Mouse (Mus musculus): ENCODE data around the gene P2ry12. TPM values are rescaled to one million over a fixed set of nuclear protein-coding genes. Genes with fewer than 3 reads are reported as not detected.

The P2ry12 gene
- 30.9 TPM for polyA plus RNA-seq (2015; fragmentation: Illumina TruSeq; extraction: RNeasy Lipid Tissue Mini Kit (QIAGEN cat#74804); ENCODE audit: insufficient read depth, low replicate concordance)

DNA sequence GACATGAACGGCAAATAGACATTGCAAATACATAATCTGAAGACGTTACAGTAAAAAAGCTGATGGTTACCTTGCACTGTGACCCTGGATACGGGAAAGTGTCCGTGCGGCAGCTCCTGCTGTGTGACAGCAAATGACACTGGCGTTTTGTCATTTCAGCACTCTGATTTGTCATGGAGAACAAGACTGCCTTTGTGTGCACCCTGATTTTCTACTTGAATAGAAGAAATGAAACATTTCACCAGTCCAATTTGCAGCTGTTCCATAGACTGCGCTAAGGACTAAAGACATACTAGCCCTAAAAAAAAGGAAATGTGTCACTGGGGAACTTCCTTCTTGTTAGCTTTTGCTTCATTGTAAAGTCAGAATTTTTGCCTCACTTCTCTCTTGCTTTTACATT lies at the start of gene P2ry12:
Gene P2ry12 (minus strand): TSS at position 168 of the 400 bp plus-strand sequence.

DNA sequence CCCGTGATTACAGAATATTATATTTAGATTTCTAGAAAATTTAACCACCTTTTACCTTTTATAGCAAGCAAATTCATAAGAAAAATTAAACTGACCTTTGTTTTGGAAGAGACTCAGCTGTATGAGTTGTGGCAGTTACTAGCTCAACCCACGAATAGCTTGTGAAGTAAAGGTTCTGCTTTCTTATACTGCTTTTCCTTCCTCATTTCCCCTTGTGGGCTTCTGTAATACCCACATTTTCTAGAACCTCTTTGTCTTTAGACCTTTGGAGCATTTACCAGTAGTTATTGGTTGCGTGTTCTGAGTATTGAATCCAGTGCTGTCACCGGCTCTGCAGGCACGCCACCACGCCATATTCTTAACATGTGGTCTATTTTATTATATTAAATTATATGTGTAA lies 51.9 kb downstream of the P2ry12 start, which contains the start of gene P2ry13:
Gene P2ry13 (minus strand): TSS at position 156 of the 400 bp plus-strand sequence.

DNA sequence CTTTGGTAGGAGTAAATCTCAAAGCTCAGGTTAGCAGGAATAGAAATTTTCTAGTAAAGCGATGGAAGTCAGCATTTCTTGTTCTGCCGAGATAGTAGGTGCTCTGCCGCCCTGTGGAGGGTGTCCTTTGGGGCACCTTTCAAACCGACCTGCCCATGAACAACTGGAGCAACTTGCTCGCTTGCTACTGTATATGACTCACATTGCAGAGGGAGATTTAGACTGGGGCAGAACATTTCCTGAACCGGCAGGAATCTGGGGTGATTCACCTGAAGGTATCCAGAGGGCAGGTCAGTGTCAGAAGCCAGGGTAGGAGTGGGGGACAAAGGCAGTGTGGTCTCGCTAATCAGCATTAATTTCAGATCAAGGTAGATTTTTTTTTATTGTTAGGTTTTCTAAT lies 67.7 kb downstream of the P2ry12 start, which contains the start of gene Gpr87:
Gene Gpr87 (minus strand): TSS at position 167 of the 400 bp plus-strand sequence.

Other genes with a start within 250 kb of the P2ry12 start
- 66.5 TPM for gene Gpr171, start 161.1 kb downstream of the P2ry12 start, polyA plus RNA-seq (2015; fragmentation: Illumina TruSeq; extraction: RNeasy Lipid Tissue Mini Kit (QIAGEN cat#74804); ENCODE audit: insufficient read depth, low replicate concordance)
- 52.5 TPM for gene P2ry14, start 109.3 kb downstream of the P2ry12 start, polyA plus RNA-seq (2015; fragmentation: Illumina TruSeq; extraction: RNeasy Lipid Tissue Mini Kit (QIAGEN cat#74804); ENCODE audit: insufficient read depth, low replicate concordance)
- not detected for gene Gpr87, start 67.8 kb downstream of the P2ry12 start, polyA plus RNA-seq (2015; fragmentation: Illumina TruSeq; extraction: RNeasy Lipid Tissue Mini Kit (QIAGEN cat#74804); ENCODE audit: insufficient read depth, low replicate concordance)
- gene P2ry13, start 52.0 kb downstream of the P2ry12 start, polyA plus RNA-seq (2015; fragmentation: Illumina TruSeq; extraction: RNeasy Lipid Tissue Mini Kit (QIAGEN cat#74804); ENCODE audit: insufficient read depth, low replicate concordance): 70.5 TPM
- 3.9 TPM for gene Igsf10, start 81.5 kb upstream of the P2ry12 start, polyA plus RNA-seq (2015; fragmentation: Illumina TruSeq; extraction: RNeasy Lipid Tissue Mini Kit (QIAGEN cat#74804); ENCODE audit: insufficient read depth, low replicate concordance)